Mouse (Mus musculus): ENCODE measurements around the gene Man2a1. TPM values are rescaled to one million over a fixed set of nuclear protein-coding genes. Genes with fewer than 3 reads are reported as not detected.

Man2a1 gene
- polyA plus RNA-seq, 1 experiment from 2014 or later = 12.6 TPM

GRCm38 (mm10) chr17:64788301-64788700 lies 187.8 kb downstream of the Man2a1 start:
- Histone ChIP-seq H3K9ac (ENCODE audit: low read length) (no peak overlapping the region), H3K27ac (ENCODE audit: low read depth) (no peak overlapping the region), H3K4me1 (replicated peaks; ENCODE audit: control insufficient read depth, insufficient read depth, low read length) (no peaks in the 10 kb centered on the region), H3K27me3 (replicated peaks; ENCODE audit: control insufficient read depth, insufficient read depth, low read length) (no peaks in the 10 kb centered on the region), H3K36me3 (ENCODE audit: control insufficient read depth, insufficient read depth, low read length) (no peaks in the 10 kb centered on the region), H3K4me3 (ENCODE audit: low read depth, low read length) (no peak overlapping the region), H3K9me3 (ENCODE audit: control insufficient read depth, low read length) (no peaks in the 10 kb centered on the region), H3K4me2 (ENCODE audit: low read length) (no peak overlapping the region)
- DNase-seq (ENCODE audit: low spot score) = no peak
- ATAC-seq (replicated peaks; ENCODE audit: low FRiP score, low TSS enrichment, low read depth) = no peak
- WGBS = 89% methylated on average over 13 of the region's 13 CpGs

GRCm38 (mm10) chr17:64789175-64789574 lies 188.6 kb downstream of the Man2a1 start:
- H3K4me3 ChIP-seq (ENCODE audit: low read depth, low read length) = no peak overlapping the region
- ATAC-seq (replicated peaks; ENCODE audit: low FRiP score, low TSS enrichment, low read depth) (no peak), DNase-seq (ENCODE audit: low spot score) (no peak)
- H3K36me3 ChIP-seq (ENCODE audit: control insufficient read depth, insufficient read depth, low read length) = no peaks in the 10 kb centered on the region
- H3K9ac ChIP-seq (ENCODE audit: low read length) = no peak overlapping the region
- H3K9me3 ChIP-seq (ENCODE audit: control insufficient read depth, low read length) = no peaks in the 10 kb centered on the region
- no peak overlapping the region for H3K27ac ChIP-seq (ENCODE audit: low read depth)
- H3K4me2 ChIP-seq (ENCODE audit: low read length) = no peak overlapping the region
- no peaks in the 10 kb centered on the region for H3K4me1 ChIP-seq (replicated peaks; ENCODE audit: control insufficient read depth, insufficient read depth, low read length)
- no peaks in the 10 kb centered on the region for H3K27me3 ChIP-seq (replicated peaks; ENCODE audit: control insufficient read depth, insufficient read depth, low read length)
- WGBS = 49% methylated on average over 3 of the region's 3 CpGs

GRCm38 (mm10) chr17:64792076-64792475 lies 191.5 kb downstream of the Man2a1 start:
- Histone ChIP-seq H3K36me3 (ENCODE audit: control insufficient read depth, insufficient read depth, low read length) (no peaks in the 10 kb centered on the region), H3K4me1 (replicated peaks; ENCODE audit: control insufficient read depth, insufficient read depth, low read length) (no peaks in the 10 kb centered on the region), H3K4me3 (ENCODE audit: low read depth, low read length) (no peak overlapping the region), H3K9ac (ENCODE audit: low read length) (no peak overlapping the region), H3K9me3 (ENCODE audit: control insufficient read depth, low read length) (no peaks in the 10 kb centered on the region), H3K27ac (ENCODE audit: low read depth) (no peak overlapping the region), H3K27me3 (replicated peaks; ENCODE audit: control insufficient read depth, insufficient read depth, low read length) (no peaks in the 10 kb centered on the region), H3K4me2 (ENCODE audit: low read length) (no peak overlapping the region)
- WGBS = 89% methylated on average over 3 of the region's 3 CpGs
- ATAC-seq (replicated peaks; ENCODE audit: low FRiP score, low TSS enrichment, low read depth) (no peak), DNase-seq (ENCODE audit: low spot score) (no peak)

GRCm38 (mm10) chr17:64792623-64793022 lies 192.1 kb downstream of the Man2a1 start:
- DNase-seq (ENCODE audit: low spot score) (no peak), ATAC-seq (replicated peaks; ENCODE audit: low FRiP score, low TSS enrichment, low read depth) (no peak)
- Histone ChIP-seq H3K4me1 (replicated peaks; ENCODE audit: control insufficient read depth, insufficient read depth, low read length) (no peaks in the 10 kb centered on the region), H3K36me3 (ENCODE audit: control insufficient read depth, insufficient read depth, low read length) (no peaks in the 10 kb centered on the region), H3K4me3 (ENCODE audit: low read depth, low read length) (no peak overlapping the region), H3K9ac (ENCODE audit: low read length) (no peak overlapping the region), H3K4me2 (ENCODE audit: low read length) (no peak overlapping the region), H3K27me3 (replicated peaks; ENCODE audit: control insufficient read depth, insufficient read depth, low read length) (no peaks in the 10 kb centered on the region), H3K27ac (ENCODE audit: low read depth) (no peak overlapping the region), H3K9me3 (ENCODE audit: control insufficient read depth, low read length) (no peaks in the 10 kb centered on the region)
- 73% methylated on average over 5 of the region's 5 CpGs for WGBS

- WGBS = 25% methylated on average over 11 of the region's 11 CpGs
- H3K4me3 ChIP-seq (ENCODE audit: low read depth, low read length) = no peak overlapping the region
- H3K27me3 ChIP-seq (replicated peaks; ENCODE audit: control insufficient read depth, insufficient read depth, low read length) = no peaks in the 10 kb centered on the region
- H3K27ac ChIP-seq (ENCODE audit: low read depth) = no peak overlapping the region
- ATAC-seq (replicated peaks; ENCODE audit: low FRiP score, low TSS enrichment, low read depth) (no peak; the same call in 1 of the 2 replicates), DNase-seq (ENCODE audit: low spot score) (no peak)
- no peaks in the 10 kb centered on the region for H3K4me1 ChIP-seq (replicated peaks; ENCODE audit: control insufficient read depth, insufficient read depth, low read length)
- H3K36me3 ChIP-seq (ENCODE audit: control insufficient read depth, insufficient read depth, low read length) = no peaks in the 10 kb centered on the region
- no peak overlapping the region for H3K4me2 ChIP-seq (ENCODE audit: low read length)
- no peaks in the 10 kb centered on the region for H3K9me3 ChIP-seq (ENCODE audit: control insufficient read depth, low read length)
- no peak overlapping the region for H3K9ac ChIP-seq (ENCODE audit: low read length)
Observed at GRCm38 (mm10) chr17:64802168-64802955, 201.8 kb downstream of the Man2a1 start.

- no peaks in the 10 kb centered on the region for H3K36me3 ChIP-seq (ENCODE audit: control insufficient read depth, insufficient read depth, low read length)
- no peaks in the 10 kb centered on the region for H3K4me1 ChIP-seq (replicated peaks; ENCODE audit: control insufficient read depth, insufficient read depth, low read length)
- no peaks in the 10 kb centered on the region for H3K27me3 ChIP-seq (replicated peaks; ENCODE audit: control insufficient read depth, insufficient read depth, low read length)
- no peak overlapping the region for H3K9ac ChIP-seq (ENCODE audit: low read length)
- ATAC-seq (replicated peaks; ENCODE audit: low FRiP score, low TSS enrichment, low read depth) (no peak), DNase-seq (ENCODE audit: low spot score) (no peak)
- 53% methylated on average over 7 of the region's 7 CpGs for WGBS
- H3K27ac ChIP-seq (ENCODE audit: low read depth) = no peak overlapping the region
- no peak overlapping the region for H3K4me3 ChIP-seq (ENCODE audit: low read depth, low read length)
- H3K9me3 ChIP-seq (ENCODE audit: control insufficient read depth, low read length) = no peaks in the 10 kb centered on the region
- H3K4me2 ChIP-seq (ENCODE audit: low read length) = no peak overlapping the region
Observed at GRCm38 (mm10) chr17:64802956-64803275, 202.4 kb downstream of the Man2a1 start.

Other genes with a start within 250 kb of the Man2a1 start
- not detected in 2 replicates for gene 4930583I09Rik, start 235.3 kb downstream of the Man2a1 start, polyA plus RNA-seq (2014; fragmentation: Nextera tagmentation; extraction: Ambion mirVana)

Data from intestine, embryonic 14.5 days (tissue).